Mouse (Mus musculus) spleen, adult 2 months (tissue): Measurements from ENCODE around the gene Brd1.

ENCODE experiments used
- CTCF ChIP-seq: fragments of 200-500 bp; IDR thresholded peaks from 2 replicates; pipeline ENCODE4 v1.5.1; 2011; ENCODE audit warnings: mild to moderate bottlenecking, inconsistent platforms; ENCODE audit not compliant: insufficient read depth, insufficient read length, insufficient replicate concordance; ENCODE audit errors: extremely low read depth
- POLR2A ChIP-seq: fragments of 200-500 bp; IDR thresholded peaks from 2 replicates; pipeline ENCODE4 v1.6.1; 2011; ENCODE audit warnings: low read depth, low read length, inconsistent platforms

GRCm38 (mm10) chr15:88751564-88752402 lies 17.8 kb upstream of the Brd1 start, which contains the start of gene Zbed4:
- TF ChIP-seq CTCF, result no peak
- TF ChIP-seq POLR2A, result no peak
